Mouse (Mus musculus): ENCODE results near the gene Tex29.

Gene Tex29

DNA sequence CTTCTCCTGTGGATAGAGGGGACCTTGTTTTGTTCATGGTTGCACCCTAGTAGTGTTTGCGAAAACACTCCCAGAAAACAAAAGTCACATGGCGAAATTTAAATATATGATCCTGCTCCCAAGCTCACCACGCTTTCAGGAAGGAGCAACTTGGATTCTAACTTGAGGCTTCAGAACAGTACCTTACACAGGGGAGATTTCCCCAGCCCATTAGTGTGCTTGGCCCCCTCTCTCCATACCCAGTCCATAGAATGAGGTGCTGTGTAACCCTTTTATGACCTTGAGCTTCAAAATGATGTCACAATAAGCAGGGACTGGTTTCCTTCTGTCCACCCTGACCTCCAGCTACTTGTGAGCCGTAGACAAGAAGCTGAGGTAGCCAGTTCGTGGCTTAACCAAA is at the start of gene Tex29:
Gene Tex29 (plus strand): TSS at position 301 of the 400 bp plus-strand sequence.
- DNase-seq (ENCODE audit: low spot score in 2 of 2) = no peak

DNA sequence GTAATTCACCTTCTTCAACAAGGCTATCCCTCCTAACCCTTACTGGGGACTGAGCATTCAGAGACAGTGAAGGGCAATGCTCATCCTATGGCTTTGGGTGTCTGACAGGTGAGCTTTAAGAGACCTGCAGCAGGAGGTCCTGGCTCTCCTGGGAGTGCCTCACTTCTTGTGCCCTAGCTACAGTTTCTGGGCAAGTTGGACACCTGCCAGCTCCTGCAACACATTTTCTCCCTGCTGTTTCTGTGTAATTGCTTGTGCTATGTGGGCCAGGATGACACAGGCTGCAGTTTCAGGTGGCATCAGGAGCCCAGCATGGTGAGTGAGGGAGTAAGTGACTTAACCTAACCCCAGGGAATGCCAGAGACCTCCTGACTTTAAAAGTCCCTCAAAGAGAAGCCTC is 45.3 kb upstream of the Tex29 start:
- DNase-seq (ENCODE audit: low spot score in 2 of 2) = no peak

DNA sequence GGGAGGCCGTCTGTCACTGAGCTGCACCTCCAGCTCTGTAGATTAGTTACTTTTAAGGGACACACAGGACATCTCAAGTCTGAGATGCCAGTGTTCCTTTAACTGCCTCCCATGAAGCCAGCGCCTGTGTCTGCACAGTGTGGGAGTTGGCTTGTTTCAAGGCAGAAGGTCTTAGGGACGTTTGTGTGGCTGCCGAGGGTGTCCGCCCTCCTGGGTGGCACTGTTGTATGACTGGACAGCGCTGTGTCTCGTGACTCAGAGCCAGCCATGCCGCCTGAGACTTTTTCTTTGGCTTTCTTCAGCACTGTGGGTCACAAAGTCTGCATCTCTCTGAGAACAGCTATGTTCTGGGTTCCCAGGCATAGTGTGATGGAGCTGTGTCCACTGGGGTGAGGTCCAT is 43.1 kb upstream of the Tex29 start:
- no peak for DNase-seq (ENCODE audit: low spot score in 2 of 2)

DNA sequence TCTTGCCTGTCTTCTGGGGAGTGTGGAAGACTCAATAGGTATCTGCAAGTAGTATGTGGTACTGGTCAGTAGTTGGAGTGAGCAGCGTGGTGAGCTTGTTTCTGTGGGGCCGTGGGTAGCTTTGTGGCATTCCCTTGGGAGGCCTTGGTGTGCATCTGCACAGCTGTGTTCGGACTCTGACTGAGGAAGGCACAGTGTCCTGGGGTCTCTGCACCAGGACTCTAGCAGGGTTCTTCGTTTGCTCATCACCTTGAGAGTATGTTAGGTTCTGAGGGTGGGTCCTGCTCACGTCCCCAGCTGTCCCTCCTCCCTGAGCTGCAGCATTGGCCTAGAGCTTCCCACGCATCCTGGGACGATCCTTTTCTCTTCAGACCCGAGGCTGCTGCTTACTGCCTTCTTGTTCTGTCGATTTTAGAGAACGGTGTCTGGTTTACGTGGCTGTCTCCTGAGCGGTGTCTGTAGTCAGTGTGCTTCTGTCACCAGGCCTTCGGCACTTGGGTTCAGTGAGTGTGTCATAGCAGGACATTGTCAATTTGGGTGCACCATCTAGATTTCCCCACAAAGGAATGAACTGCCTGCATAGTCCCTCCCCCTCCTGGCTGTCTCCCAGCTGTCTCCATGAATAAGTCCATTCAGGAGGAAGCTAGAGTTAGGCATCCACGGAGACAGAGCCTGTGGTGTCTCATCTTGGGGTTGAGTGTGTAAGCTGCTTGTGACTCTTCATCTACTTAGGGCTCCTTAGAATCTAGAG is 42.4 kb upstream of the Tex29 start:
- DNase-seq (ENCODE audit: low spot score in 2 of 2) = no peak

DNA sequence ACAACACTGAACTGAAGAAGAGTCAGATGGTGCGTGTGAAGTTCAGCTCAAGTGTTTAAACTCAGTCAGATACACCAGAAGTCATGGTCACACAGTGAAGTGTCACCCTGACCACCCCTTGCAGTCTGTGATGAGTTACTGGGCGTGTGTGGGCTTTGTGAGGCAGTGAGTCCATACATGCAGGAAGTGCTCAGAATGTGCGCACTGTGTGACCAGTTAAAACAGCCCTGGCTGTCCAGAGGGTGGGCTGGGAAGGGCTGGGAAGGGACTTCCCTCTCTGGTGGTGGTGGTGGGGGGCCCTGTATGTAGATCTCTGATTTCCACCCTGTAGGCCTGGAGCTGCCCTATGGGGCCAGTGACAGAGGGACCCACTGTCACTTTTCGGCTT is 41.8 kb upstream of the Tex29 start:
- DNase-seq (ENCODE audit: low spot score in 2 of 2) = no peak

DNA sequence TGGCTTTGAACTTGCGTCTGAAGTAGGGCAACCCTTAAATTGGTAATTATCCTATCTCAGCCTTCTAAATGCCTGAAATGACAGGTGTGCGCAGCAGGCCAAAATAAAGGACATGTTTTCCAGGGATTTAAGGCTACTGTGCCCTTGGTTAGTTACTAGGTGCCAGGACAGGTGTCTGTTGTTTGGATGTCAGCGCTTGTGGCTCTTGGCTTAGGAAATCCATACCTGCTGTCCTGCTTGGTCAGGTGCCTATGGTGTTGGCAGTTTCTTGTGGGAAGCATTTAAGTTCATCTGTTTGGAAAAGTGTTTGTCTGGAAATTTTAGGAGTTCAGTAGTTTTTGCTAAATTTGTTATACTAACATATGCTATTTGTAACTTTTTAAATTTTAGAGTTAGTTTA is 41.2 kb upstream of the Tex29 start:
- DNase-seq (ENCODE audit: low spot score in 2 of 2) = no peak

DNA sequence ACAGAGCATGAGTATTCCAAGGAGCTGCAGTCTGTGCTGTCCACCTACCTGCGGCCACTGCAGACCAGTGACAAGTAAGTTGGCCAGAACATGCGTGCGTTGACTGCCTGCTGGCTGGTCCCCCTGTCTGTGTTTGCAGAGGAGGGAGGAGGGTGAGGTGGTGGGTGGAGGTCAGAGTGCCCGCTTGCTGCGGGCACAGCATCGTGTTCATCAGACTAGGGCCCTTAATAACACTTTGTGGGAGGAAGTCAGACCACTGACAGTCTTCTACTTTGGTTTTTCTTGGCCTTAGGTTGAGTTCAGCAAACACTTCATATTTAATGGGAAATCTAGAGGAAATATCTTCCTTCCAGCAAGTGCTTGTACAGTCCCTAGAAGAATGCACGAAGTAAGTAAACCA is 39.8 kb upstream of the Tex29 start:
- no peak for DNase-seq (ENCODE audit: low spot score in 2 of 2)

DNA sequence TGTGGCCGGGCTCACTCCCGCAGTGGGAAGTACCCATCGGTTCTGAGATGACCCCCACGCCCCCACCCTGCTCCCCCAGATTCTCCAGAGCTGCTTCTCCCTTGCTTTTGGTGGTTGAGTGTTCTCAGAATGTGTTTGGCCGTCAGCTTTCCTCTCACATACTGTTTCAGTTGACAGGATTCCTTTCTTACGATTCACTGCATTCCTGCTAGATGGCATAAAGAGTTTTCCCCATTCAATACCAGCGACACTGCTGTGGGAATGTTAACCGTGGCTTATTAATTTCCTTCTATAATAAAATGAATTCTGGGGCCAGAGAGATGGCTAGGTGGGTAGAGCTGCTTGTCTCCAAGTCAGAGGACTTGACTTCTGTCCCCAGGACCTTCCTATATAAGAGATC is 38.7 kb upstream of the Tex29 start:
- no peak for DNase-seq (ENCODE audit: low spot score in 2 of 2)

DNA sequence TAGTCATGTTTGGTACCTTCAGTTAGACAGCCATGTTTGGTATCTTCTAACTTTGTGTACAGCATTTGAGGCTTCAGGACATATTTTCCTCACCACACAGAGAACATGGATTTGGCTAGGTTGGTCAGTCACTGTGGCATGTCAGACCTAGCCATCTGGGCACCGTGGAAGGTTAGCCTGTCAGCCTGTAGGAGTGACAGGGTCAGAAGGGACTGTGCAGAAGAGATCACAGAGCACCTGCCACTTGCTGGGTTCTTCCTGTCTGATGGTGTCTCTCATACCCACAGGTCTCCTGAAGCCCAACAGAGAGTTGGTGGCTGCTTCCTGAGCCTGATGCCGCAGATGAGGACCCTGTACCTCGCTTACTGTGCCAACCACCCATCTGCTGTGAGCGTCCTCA is 35.4 kb upstream of the Tex29 start:
- DNase-seq (ENCODE audit: low spot score in 2 of 2) = no peak

DNA sequence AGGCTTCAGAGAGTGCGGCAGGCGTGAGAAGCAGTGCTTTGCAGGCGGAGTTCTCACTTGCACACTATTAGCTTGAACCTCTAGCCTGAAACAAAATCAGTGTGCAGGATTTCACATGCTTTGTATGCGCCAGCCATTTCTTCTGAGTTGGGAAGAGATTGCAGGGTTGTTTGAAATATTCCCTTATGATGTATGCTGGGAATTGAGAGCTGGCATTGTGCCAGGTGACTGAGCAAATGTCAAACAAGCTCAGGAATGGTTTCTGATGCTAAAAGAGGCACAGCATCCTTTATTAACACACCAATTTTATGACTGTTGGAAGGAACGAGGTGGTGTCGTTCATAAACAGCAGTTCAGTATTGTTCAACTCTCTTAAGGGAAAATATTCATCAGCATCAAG is 34.0 kb upstream of the Tex29 start:
- no peak for DNase-seq (ENCODE audit: low spot score in 2 of 2)

DNA sequence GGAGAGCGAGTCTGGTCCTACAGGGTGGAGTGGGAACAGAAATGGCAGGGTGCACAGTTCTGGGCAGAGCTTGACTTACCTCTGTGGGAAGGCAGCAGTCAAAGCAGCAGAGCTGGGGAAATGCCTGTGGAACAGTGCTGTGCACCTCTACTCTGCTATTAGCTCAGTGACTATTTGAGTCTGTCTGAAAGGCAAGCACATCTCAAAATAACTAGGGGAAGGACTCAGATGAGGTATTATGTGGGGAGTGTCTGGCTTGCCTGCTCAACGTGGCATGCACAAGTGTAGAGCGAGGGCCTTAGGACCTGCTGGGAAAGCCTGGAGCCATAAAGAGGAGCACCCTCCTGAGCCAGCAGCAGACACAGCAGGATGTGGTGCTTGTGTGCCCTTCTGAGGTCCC is 32.9 kb upstream of the Tex29 start:
- DNase-seq (ENCODE audit: low spot score in 2 of 2) = no peak

DNA sequence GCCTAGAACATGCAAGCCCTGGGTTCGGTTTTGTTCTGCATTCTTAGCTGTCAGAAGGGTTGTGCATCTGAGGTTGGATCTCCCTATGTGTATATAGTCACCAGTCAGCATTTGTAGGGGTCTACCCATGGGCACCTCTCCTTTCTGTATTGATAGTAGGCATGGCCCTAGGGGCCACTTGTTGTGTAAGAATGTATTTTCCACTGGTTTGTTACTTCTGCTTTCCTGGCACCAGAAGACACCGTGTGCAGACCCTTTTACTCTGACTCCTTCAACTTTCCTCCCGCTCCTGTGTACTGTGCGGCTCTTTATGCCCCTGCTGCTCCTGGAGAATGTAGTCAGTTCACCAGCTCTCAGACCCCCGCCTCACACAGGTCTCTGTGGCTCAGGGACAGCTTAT is 32.2 kb upstream of the Tex29 start:
- no peak for DNase-seq (ENCODE audit: low spot score in 2 of 2)

DNA sequence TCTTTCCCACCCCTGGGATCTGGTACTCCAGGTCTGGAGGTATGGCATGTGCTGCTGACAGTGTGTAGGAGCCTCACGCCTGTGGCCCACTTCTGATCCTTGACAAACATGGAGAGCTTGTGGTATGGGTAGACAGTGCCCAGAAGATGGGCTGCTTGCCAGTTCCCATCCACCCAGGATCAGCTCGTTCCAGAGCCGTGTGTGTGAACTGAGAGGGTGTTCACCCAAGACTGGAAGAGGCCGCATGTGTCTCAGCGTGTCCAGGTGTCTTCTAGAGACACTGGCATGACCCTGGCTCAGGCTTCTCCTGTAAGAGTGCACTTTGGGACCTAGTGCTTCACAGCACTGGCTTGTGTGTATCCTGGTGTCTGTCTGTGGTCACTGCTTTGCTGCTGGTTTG is 29.8 kb upstream of the Tex29 start:
- no peak for DNase-seq (ENCODE audit: low spot score in 2 of 2)

DNA sequence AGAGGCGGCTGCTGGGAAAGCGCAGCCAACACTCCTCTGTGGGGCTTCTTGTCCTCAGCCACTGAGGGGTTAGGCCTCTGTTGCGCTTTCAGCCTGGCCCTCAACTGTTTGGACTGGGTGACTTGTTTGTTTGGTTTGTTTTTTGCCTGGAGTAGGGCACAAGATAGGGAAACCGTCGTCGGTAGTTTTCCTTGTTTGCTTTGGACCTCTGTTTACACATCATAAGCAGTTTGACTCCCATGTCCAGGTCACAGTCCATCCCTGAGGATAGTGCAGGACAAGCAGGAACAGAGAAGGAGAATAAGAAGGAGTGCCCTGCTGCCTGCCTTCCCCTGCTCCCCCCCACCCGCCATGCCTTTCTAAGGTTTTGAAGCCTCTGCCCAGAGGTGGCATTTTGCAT is 26.5 kb upstream of the Tex29 start:
- no peak for DNase-seq (ENCODE audit: low spot score in 2 of 2)

DNA sequence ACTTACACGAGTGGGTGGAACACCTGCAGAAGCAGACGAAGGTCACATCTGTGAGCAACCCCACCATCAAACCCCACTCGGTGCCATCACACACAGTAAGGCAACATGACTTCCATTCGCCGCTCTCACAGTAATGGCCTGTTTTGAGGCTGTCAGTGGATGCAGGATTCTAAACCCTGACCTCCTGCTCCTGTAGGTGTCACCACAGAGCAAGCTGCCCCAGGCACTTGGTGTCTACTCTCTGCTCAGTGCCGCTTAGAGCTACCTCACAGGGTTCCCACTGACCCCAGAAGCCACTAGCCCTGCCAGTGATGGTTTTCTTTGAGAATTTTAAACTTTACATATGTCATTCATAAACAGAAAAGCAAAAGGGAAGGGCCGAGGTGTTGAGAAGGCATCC is 25.1 kb upstream of the Tex29 start:
- DNase-seq (ENCODE audit: low spot score in 2 of 2) = no peak

DNA sequence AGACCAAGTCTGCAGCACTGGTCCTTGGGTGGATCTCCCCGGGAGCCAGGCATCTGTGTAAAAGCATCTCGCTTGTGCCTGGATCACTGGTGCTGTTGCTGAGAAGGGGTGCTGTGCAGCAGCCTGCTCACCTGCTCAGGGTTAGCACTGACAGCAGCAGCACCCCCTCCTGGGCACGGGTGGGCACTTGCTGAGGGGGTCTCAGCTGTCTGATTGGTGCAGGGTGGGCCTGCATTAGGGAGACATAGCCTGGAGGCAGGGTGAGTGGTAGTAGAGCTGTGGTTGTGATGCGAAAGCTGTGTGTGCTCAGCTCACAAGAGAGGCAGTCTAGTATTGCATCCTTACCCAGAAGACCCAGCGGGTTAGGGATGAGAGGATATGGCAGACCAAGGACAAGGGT is 20.1 kb upstream of the Tex29 start:
- no peak for DNase-seq (ENCODE audit: low spot score in 2 of 2)

DNA sequence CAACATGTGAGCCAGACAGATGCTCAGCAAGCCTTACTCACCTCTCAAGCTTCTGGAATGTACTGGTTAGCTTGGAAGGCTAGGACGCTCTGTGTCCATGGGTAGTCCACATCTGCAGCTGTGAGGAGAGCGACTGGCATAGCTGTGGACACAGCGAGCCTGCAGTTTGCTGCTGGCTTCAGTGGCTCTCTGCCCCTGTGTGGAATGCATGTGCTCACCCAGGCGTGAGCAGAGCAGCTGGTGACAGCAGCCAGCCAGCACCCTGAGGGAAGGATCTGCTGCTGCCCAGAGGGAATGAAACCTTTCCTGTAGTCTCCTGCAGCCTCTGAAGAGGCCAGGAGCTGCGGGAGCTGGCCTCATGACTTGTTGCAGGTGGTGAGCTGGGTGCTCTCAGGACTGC is 19.7 kb upstream of the Tex29 start:
- DNase-seq (ENCODE audit: low spot score in 2 of 2) = no peak

DNA sequence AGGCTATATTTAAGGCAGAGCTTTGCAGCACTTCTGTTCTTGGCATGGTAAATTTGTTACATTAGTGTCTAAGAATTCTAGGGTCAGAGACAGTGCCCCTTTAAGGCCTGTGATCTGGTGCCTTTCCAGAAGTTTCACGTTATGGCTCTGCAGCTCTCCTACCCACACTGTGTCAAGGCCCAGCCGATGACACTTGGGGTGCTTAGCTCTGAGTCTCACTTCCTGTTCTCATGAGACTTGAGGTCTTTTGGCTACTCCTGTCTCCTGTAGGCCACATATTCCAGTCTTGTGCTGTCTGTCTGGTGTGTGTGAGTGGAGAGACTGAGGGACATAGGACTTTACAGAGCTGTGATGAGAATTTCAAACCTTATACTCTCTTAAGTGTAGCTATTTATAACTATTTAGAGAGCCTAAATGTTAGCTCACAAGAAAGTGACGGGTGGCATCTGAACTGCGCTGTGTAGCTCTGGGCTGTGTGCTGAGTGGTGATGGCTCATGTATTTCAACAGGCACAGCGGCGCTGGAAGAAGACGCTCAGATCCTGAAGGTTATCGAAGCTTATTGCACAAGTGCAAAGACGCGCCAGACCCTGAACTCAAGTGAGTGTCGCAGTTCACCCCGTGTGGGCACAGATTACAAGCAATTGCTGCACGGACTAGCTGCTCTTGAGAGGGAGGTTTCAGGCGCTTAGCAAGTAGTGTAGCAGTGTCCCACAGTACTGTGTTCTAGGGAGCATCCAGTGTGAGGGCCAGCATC is 18.6 kb upstream of the Tex29 start:
- DNase-seq (ENCODE audit: low spot score in 2 of 2) = no peak

DNA sequence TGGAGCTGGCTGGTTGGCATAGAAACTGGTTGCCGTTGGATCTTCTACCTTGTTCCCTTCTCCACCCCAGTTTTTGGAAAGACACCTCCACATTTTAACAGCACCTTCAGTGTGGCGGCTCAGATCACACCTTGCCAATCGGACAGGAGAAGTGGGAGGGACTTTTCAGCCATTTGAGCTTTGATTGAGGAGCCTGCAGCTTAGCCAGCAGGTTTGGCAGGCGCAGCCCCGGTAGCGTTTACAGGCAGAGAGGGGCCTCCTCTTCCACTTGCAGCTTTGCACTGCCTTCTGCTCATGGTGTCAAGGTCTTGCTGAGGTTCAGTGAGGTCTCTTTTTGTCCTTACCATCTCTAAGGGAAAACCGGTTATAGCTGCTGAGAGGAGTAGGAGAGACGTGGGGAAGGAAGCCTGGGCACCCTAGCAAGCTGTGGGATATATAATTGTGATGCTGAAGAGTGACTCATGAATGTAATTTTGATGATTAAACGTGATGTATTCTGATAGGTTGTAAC is 17.7 kb upstream of the Tex29 start:
- DNase-seq (ENCODE audit: low spot score in 2 of 2) = no peak

DNA sequence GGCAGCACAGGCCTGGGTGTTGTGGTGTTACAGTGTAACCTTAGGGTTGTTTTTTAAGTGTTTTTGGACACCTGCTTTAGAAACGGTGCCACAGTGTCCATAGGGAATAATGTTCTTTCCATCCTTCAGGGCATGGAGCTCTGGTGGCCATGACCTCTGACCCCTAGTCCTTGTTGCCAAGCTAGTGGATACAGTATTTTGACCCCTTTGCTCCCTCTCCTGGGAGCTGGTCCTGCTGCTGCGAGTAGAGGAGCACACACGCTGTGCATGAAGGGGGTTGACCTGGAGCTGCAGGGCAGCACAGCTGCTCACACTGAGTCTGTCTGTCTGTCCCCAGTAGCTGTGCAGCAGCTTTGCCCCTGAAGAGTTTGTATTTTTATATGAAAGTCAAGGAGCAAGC is 14.5 kb upstream of the Tex29 start:
- DNase-seq (ENCODE audit: low spot score in 2 of 2) = no peak

DNA sequence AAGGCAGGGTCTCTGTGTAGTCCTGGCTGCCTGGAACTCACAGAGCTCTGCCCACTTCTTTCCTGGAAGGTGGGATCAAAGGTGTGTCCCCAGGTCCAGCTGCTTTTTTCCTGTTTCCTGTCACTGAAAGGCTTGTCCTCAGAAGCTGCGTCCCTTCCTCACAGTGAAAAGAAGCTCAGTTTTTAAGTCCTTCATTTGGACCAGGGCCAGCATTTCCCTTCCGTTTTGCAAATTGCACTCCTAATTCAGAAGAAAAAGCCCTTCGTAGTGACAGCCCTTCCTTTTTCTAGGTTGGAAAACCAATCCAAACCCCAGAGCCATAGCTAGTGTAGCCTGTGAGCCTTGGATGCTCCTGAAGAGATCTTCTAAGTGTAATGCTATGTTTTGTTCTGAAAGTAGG is 13.0 kb upstream of the Tex29 start:
- DNase-seq (ENCODE audit: low spot score in 2 of 2) = no peak

DNA sequence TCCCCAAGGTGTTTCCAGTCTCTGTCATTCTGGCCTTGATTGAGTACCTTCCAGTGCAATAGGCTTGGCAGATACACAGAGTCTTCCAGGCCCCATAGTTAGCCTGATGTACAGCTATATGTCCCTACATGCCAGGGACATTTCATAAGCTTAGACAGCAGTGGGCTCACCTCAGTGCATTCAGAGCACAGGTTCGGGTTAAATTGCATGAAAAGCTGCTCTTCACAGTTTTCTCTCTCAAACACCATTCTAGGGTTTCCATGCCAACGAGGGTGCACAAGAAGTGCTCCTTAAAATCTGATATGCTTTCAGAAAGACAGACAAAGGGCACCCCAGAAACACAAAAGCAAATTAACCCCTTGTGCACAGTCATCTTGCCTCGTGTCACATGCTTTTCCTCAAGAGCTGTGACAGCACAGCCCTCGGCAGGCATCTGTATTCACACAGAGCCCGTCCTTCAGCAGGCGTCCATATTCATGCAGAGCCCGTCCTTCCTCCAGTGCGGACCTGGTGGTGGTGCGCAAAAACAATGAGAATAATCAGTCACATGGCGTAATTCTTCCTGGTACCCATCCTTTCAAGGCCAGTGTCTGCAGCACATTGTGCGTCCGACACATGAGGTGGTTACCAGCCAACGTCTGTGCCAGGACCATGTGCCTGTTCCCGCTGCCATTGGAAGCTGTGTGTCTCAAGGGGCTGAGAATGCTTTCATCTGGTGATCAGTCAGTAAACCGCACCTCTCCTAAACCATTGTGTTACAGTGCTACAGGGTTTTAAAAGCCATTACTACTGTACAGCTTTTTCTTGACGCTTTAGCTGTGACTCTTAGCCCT is 9.8 kb upstream of the Tex29 start:
- no peak for DNase-seq (ENCODE audit: low spot score in 2 of 2)

DNA sequence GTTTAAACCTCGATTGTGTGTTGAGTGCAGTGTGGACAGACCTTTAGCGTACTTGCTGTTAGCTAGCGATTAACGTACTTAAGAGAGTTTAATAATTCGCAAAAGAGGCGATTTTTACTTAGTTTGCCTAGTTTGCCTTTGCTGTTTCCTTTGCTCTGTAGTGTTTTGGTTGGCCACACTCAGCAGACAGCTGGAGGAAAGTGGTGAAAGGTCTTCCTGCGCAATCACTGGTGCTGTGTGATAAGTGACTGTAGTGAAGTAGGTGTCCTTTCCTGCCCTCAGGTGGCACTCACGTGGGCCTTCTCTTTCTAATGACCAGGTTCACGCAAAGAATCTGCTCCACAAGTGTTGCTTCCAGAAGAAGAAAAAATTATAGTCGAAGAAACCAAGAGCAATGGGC is 9.1 kb upstream of the Tex29 start:
- DNase-seq (ENCODE audit: low spot score in 2 of 2) = no peak

Measured in spleen, postnatal 4 days (tissue).